Mouse (Mus musculus) forebrain, embryonic 16.5 days (tissue): Measurements from ENCODE around the gene Etl4. TPM values are rescaled to one million over a fixed set of nuclear protein-coding genes. Genes with fewer than 3 reads are reported as not detected.

Experiments
- ATAC-seq: fragments of 200-750 bp; cut with Nextera tagmentation; 2 replicates; pipeline ENCODE4 v1.8.0; 2017; ENCODE audit warnings: mild to moderate bottlenecking, moderate library complexity
- H3K27ac ChIP-seq: fragments of 300-500 bp; sonication (generic); 2 replicates; pipeline ENCODE4 v1.5.1; 2014; ENCODE audit warnings: low read length, control low read depth
- H3K27me3 ChIP-seq: fragments of 300-500 bp; sonication (generic); replicated peaks from 2 replicates; pipeline ENCODE4 v1.6.1; 2014; ENCODE audit warnings: low read length; ENCODE audit not compliant: control insufficient read depth, insufficient read depth
- H3K36me3 ChIP-seq: fragments of 300-500 bp; sonication (generic); 2 replicates; pipeline ENCODE4 v1.6.1; 2014; ENCODE audit not compliant: control insufficient read depth, insufficient read depth
- H3K4me1 ChIP-seq: fragments of 300-500 bp; sonication (generic); replicated peaks from 2 replicates; pipeline ENCODE4 v1.6.1; 2014; ENCODE audit warnings: low read length; ENCODE audit not compliant: control insufficient read depth, insufficient read depth
- H3K4me2 ChIP-seq: fragments of 300-500 bp; sonication (generic); 2 replicates; pipeline ENCODE4 v1.6.1; 2014; ENCODE audit warnings: mild to moderate bottlenecking, low read length, control low read depth
- H3K4me3 ChIP-seq: fragments of 300-500 bp; sonication (generic); replicated peaks from 2 replicates; pipeline ENCODE4 v1.5.1; 2014; ENCODE audit warnings: mild to moderate bottlenecking, low read length, control low read depth
- H3K9ac ChIP-seq: fragments of 300-500 bp; sonication (generic); replicated peaks from 2 replicates; pipeline ENCODE4 v1.6.1; 2014; ENCODE audit warnings: low read depth, low read length, control low read depth
- H3K9me3 ChIP-seq: fragments of 300-500 bp; sonication (generic); 2 replicates; pipeline ENCODE4 v1.6.1; 2016; ENCODE audit warnings: low read length; ENCODE audit not compliant: control insufficient read depth
- WGBS: fragments of 180-500 bp; shearing (Covaris S2); extraction: QIAGEN DNeasy Blood & Tissue Kit; methylation state at CpG from one replicate; pipeline ENCODE4 v1.1.7; 2014; 5-methylcytosine and 5-hydroxymethylcytosine counted together
- polyA plus RNA-seq: library from polyadenylated mRNA; unstranded; fragments of >200 nt; fragmentation: Nextera tagmentation; extraction: Ambion mirVana; gene quantifications from 2 replicates; pipeline ENCODE4 v1.2.1, GENCODE M21; 2015

Etl4 gene
- polyA plus RNA-seq, 1 experiment from 2014 or later = 16.5 TPM

DNA sequence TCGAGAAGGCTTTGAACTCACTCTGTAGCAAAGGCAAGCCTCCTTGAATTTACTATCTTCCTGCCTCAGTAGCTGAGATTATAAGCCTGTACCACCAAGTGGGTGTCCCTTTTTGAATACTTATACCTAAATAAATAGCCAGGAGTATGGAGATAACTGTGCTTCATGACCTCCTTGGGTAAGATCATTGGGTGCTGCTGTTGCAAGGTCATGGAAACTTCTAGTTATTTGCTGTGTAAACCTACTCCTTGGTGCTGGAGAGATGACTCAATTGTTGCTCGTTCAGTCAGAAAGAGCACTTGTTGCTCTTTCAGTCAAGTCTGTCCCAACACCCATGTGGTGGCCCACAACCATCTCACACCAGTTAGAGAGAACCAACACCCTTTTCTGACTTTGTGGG, 608.3 kb downstream of the Etl4 start:
- no peak overlapping the region for H3K9ac ChIP-seq
- peaks cover 27% of the 10 kb centered on the region for H3K4me1 ChIP-seq
- no peaks in the 10 kb centered on the region for H3K27me3 ChIP-seq
- ATAC-seq = no peak
- 89% methylated on average over 2 of the region's 2 CpGs for WGBS
- H3K4me2 ChIP-seq = no peak overlapping the region
- H3K36me3 ChIP-seq = no peaks in the 10 kb centered on the region
- H3K4me3 ChIP-seq = no peak overlapping the region
- H3K27ac ChIP-seq = no peak overlapping the region
- no peaks in the 10 kb centered on the region for H3K9me3 ChIP-seq

DNA sequence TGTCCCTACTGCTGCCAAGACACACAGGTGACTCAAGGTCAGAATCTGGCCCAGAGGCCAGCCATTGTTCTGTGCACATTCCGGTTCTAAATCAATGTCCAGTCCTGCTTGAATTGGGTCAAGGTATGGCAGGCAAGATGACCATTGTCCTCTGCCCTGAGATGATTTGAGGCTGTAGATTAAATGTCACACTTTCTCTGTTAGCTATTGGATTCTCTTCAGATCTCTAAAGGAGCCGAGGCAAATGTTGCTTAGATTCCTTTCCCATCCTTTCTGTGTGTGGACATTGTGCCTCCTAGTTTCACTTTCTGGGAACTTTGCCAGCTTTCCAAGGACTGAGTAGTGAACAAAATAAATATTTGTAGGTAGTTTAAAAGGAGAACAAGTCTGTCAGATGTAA, 608.9 kb downstream of the Etl4 start:
- ATAC-seq = no peak
- H3K27ac ChIP-seq = no peak overlapping the region
- H3K27me3 ChIP-seq = no peaks in the 10 kb centered on the region
- peaks cover 28% of the 10 kb centered on the region for H3K4me1 ChIP-seq
- H3K4me2 ChIP-seq = no peak overlapping the region
- H3K9me3 ChIP-seq = no peaks in the 10 kb centered on the region
- H3K4me3 ChIP-seq = no peak overlapping the region
- WGBS = 22% methylated on average over 2 of the region's 2 CpGs
- no peak overlapping the region for H3K9ac ChIP-seq
- H3K36me3 ChIP-seq = no peaks in the 10 kb centered on the region

DNA sequence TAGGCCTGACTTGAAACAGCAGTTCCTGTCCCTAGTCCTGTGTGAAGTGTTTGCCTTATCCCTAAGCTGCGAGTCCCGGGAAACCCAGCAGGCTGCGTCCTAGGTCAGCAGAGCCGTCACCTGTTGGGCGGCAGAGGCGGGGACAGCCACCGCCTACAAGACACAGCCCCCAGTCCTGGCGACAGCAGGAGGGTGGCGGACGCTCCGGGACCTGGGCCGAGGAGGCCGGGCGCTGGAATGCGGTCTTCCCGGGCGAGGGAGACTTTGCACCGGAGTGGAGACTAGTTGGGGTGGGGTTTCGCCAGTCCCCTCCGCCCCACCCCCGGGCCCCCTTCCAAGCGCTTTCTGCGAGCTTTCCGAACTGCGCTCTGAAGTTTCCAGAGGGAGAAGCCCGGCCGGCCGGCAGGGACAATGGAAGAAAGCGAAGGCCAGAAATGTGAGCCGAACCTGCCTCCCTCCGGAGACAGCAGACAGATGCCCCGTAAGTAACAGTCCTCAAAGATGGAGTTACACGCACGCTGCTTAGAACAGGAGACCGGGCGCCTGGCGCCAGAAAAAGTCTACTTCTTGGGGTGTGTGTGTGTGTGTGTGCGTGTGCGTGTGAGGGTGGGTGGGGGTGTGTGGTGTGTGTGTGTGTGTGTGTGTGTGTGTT, 610.0 kb downstream of the Etl4 start:
- ATAC-seq = peak; percentile 61
- peak overlapping the region; percentile 44 for H3K4me3 ChIP-seq
- H3K36me3 ChIP-seq = no peaks in the 10 kb centered on the region
- WGBS = under 1% methylated on average over 39 of the region's 39 CpGs
- no peaks in the 10 kb centered on the region for H3K9me3 ChIP-seq
- peak overlapping the region; percentile 35 for H3K27ac ChIP-seq
- peaks cover 30% of the 10 kb centered on the region for H3K4me1 ChIP-seq
- peak overlapping the region; percentile 55 for H3K9ac ChIP-seq
- no peaks in the 10 kb centered on the region for H3K27me3 ChIP-seq
- peak overlapping the region; percentile 63 for H3K4me2 ChIP-seq

DNA sequence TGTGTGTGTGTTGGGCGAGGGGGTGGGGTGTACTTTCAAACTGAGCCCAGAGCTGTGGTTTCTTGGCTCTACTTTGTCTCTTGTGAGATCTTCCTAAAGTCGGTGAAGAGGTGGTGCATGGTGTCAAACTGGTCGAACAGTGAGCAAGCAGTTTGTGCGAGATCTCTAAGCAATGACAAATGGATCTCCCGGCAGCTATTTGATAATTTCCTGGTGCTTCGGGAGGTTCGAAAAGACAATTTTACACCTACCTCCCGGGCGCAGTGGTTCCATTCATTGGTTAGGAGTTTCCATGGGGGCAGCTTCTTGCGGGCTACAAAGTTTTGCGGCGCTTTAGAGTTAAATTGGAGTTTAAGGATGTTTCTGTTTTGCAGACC, 610.5 kb downstream of the Etl4 start:
- peak overlapping the region; percentile 12; the same call in 1 of the 2 replicates for H3K27ac ChIP-seq
- no peaks in the 10 kb centered on the region for H3K27me3 ChIP-seq
- peak overlapping the region; percentile 55 for H3K9ac ChIP-seq
- H3K4me3 ChIP-seq = peak overlapping the region; percentile 44
- ATAC-seq = no peak; the same call in 1 of the 2 replicates
- H3K36me3 ChIP-seq = no peaks in the 10 kb centered on the region
- no peaks in the 10 kb centered on the region for H3K9me3 ChIP-seq
- under 1% methylated on average over 12 of the region's 12 CpGs for WGBS
- peaks cover 30% of the 10 kb centered on the region for H3K4me1 ChIP-seq
- H3K4me2 ChIP-seq = peak overlapping the region; percentile 63

DNA sequence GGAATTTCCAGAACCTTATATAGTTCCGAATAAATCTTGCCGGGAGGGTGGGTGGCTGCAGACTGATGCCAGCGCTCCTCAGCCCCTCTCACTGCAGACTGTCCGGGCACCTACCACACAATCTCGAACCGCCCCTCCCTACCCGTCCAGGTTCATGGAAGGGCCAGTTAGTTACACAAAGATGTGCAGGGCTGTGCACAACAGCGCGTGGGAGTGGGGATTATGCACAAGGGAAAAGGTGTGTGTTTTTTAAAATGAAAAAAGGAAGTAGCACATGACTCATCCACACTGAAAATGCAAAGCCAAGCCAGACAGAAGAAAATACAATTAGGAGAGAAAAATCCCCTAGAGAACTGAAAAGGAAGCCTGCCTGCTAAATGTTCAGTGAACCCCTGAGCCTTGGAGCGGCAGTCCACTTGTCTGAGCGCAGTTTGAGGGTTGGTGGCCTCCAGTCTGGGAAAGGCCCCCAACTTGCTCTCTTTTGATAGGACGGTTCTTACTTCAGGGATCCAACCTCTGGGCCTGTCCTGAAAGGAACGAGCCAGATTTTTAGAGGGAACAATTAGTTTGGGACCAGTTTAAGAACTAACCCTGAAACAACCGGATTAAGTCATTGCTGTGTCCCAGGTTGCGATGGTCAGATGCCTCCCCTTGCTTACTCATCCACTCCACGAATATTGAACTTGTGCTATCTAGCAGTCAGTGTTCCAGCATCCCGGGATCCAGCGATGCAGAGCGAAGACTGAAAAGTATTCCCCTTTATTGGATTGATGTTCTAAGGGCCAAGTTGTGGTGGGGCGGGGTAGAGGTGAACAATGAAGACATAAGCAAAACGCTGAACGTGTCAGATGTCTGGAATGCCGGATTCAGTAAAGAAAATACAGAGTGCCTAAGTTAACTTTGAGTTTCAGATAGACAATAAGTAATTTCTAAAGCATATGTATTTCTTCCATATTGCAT, 611.3 kb downstream of the Etl4 start:
- 0 out of 2 replicates have a peak, but pooled peaks have one; percentile 24 for ATAC-seq
- Histone ChIP-seq H3K4me1 (peaks cover 30% of the 10 kb centered on the region), H3K9ac (peak overlapping the region; percentile 38; the same call in 1 of the 2 replicates), H3K4me3 (peak overlapping the region; percentile 44), H3K4me2 (peak overlapping the region; percentile 63), H3K9me3 (no peaks in the 10 kb centered on the region), H3K27me3 (no peaks in the 10 kb centered on the region), H3K27ac (no peak overlapping the region), H3K36me3 (no peaks in the 10 kb centered on the region)
- WGBS = 9% methylated on average over 23 of the region's 23 CpGs

DNA sequence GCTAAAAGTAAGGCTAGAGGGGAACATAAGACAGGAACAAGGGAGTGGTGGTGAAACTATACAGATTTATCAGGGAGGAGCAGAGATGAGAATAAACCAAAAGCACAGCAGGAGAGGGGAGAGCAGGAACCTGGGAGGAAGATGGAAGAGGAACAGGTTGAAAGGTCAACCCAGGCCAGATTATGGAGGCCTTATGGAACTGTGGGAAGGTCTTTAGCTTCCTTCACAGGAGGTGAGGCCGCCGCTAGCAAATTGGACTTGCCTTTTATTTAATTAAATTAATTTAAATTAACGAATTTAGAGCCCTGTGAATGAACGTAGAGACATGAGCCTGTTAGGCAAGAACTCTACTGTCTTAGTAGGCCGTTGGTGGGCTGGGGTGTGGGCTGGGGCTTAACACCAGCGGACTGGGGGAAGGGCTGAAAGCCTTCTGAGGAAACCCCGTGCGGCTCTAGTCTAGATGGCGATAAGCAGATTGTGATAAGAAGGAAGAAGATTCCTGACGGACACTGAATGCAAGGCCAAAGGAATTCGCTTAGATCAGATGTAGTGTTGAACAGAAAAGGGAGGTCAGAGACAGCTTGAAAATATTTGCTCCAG, 612.2 kb downstream of the Etl4 start:
- H3K4me3 ChIP-seq = no peak overlapping the region
- no peaks in the 10 kb centered on the region for H3K27me3 ChIP-seq
- ATAC-seq = no peak
- H3K9ac ChIP-seq = no peak overlapping the region
- H3K4me2 ChIP-seq = peak overlapping the region; percentile 30
- 26% methylated on average over 11 of the region's 11 CpGs for WGBS
- H3K27ac ChIP-seq = no peak overlapping the region
- H3K9me3 ChIP-seq = no peaks in the 10 kb centered on the region
- no peaks in the 10 kb centered on the region for H3K36me3 ChIP-seq
- peaks cover 30% of the 10 kb centered on the region for H3K4me1 ChIP-seq

DNA sequence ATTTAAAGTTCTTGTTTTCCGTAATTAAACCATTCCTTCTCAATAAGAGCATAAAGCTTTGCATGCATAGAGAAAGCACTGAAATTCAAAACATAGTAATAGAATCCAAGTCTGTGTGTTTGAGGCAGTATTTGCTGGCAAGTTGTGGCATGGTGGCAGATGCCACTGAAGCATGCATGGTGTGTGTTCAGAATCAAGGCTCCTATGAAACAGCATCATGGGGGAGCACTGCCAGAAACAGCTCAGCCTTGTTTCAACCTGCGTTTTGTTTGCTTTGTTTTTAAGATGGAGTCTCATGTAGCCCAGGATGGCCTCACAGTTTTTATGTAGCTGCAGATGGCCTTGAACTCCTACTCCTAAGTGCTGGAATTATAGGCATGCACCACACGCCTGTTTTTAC, 614.1 kb downstream of the Etl4 start:
- Histone ChIP-seq H3K27ac (no peak overlapping the region), H3K9ac (no peak overlapping the region), H3K4me2 (no peak overlapping the region), H3K4me1 (peaks cover 30% of the 10 kb centered on the region), H3K36me3 (no peaks in the 10 kb centered on the region), H3K9me3 (no peaks in the 10 kb centered on the region), H3K27me3 (no peaks in the 10 kb centered on the region), H3K4me3 (no peak overlapping the region)
- peak; percentile 64 for ATAC-seq
- 60% methylated on average over 3 of the region's 3 CpGs for WGBS

DNA sequence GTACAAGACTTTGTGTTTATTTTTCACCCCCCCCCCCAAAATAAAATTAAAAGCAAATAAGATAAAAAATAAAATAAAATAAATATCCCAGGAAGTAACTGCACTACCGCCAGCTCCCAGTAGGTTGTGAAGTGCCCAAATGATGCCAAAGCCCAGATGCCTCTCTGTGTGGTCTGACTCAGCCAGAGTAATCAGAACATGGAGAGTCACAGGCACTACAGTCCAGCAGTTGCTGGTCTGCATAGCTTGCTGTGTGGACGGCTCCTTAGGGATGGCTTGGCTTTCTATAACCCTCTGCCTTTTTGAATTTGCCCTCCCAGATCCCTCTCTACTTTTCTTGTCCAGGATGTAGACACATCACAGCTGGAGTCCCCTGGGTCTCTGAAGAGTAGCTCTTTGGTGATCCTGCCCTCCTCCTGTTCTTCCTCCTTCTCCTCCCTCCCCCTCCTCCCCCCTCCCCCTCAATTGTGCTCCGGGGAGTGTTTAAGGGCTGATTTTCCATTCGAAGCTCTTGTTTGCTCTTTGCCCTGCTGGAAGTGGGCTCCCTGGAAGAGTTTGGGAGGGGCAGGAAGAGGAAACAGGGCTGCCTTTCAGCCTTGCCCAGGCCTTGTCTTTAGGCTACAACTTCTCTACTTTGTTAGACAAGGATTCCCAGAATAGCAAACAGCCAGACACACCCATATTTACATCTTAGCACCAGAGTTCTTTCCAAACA, 616.5 kb downstream of the Etl4 start:
- no peaks in the 10 kb centered on the region for H3K27me3 ChIP-seq
- H3K9me3 ChIP-seq = no peaks in the 10 kb centered on the region
- no peak overlapping the region for H3K9ac ChIP-seq
- no peak overlapping the region for H3K4me2 ChIP-seq
- peaks cover 13% of the 10 kb centered on the region for H3K4me1 ChIP-seq
- H3K27ac ChIP-seq = no peak overlapping the region
- no peak for ATAC-seq
- no peak overlapping the region for H3K4me3 ChIP-seq
- WGBS = 22% methylated on average over 4 of the region's 4 CpGs
- H3K36me3 ChIP-seq = no peaks in the 10 kb centered on the region

DNA sequence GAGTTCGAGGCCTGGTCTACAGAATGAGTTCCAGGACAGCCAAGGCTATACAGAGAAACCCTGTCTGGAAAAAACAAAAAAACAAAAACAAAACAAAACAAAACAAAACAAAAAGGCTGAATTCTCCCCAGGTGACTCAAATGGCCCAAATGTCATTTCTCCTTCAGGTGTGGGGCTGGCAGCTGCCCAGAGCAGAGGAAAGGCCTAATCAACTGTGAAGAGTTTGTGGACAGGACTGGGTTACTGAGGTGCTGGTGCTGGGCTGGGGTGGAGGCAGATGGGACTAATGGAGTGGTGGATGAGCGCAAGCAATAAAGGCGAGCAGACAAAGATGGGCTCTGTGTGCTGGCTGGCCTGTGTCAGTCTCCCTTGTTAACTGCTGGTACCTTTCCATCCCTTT, 617.3 kb downstream of the Etl4 start:
- H3K4me3 ChIP-seq = no peak overlapping the region
- WGBS = 92% methylated on average over 3 of the region's 3 CpGs
- ATAC-seq = no peak

More for the DNA sequence above, 617.3 kb downstream of the Etl4 start:
- Histone ChIP-seq H3K9ac (no peak overlapping the region), H3K9me3 (no peaks in the 10 kb centered on the region), H3K27me3 (no peaks in the 10 kb centered on the region), H3K27ac (no peak overlapping the region), H3K4me1 (peaks cover 8% of the 10 kb centered on the region), H3K36me3 (no peaks in the 10 kb centered on the region), H3K4me2 (no peak overlapping the region)
